Mouse (Mus musculus): Measurements from ENCODE around the gene Arhgef15. TPM values are rescaled to one million over a fixed set of nuclear protein-coding genes. Genes with fewer than 3 reads are reported as not detected.

The Arhgef15 gene
- polyA plus RNA-seq (2012; rRNA removed; ENCODE audit: low replicate concordance) = 70.7 and 114 TPM in 2 replicates

DNA sequence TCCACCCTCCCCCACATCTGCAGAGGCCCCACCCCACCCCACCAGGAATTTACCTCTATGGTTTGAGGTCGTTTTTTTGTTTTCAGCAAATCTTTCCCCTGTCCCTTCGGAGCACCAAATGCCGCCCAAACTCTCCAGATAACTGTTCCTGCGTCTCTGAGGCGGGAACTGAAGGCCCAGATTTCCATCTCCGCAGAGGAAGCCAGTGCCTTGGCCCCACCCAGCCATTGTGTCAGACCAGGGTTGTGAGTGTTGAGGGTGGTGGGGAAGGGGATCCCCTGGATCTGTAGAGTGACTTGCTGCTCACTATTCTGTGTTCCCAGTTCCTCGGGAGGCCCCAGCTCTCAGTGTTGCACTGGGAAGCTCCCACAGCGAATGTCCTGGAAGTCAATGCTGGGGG, at the start of gene Arhgef15:
TSS of gene Arhgef15 (minus strand) at position 173 of the 400 bp plus-strand sequence.

DNA sequence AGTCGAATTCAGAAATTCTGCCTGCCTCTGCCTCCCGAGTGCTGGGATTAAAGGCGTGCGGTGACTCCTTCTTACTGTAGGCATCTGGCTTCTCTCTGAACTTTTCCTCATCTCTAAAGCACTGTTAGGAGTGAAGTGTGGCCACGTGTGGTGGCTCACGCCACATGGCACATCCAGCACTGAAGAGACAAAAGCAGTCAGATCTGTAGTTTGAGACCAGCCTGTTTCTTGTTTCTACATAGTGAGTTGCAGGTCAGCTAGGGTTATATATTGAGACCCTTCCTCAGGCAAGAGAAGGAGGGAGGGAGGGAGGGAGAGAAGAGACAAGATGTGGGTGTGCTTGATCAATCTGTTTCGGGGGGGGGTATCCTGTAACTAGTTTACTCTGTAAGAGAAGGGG, 17.8 kb upstream of the Arhgef15 start, which contains the start of gene Rangrf:
TSS of gene Rangrf (minus strand) at position 101 of the 400 bp plus-strand sequence.

DNA sequence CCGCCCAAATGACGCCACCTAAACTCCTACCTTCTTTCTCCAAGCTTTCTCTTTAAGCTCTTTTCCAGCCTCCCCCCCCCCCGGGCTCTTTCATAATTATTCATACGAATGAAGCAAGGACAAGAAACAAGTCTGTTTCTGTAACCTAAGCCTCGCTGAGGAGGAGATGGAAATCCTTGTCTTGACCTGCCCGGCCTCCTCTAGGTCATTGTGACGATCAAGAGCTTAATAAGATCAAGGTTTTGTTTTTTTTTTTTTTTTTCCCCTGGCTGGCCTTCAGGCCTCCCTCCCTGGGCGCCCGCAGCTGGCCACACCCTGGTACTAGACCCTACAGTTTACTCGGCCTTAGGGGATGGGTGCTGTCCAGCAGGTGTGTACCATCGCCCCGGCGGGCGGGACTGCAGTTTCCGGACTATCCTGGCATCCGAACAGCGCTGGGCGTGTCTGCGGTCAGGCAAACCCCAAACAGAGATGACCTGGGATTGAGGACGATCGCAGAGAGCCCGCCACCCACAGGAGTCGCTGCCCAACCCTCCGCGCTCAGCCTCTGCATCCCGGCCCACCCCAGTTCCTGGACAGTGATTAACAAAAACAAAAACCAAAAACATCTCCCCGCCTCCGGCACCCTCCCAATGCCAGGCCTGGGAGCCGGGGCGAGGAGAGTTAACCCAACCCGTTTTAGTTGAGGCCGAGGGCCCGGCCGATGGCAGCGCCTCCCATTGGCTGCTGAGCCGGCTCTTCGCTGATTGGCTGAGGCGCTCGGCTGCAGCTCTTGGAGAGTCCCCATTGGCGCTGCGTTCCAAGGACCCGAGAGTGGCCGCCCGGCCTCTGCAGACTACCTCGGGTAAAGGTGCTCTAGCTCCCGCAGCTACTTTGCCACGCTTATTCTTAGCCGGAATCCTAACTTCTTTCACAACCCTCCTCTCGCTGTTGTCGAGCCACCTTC, 10.3 kb upstream of the Arhgef15 start, which contains the start of gene Slc25a35:
TSS of gene Slc25a35 (plus strand) at position 795 of the 946 bp plus-strand sequence.

DNA sequence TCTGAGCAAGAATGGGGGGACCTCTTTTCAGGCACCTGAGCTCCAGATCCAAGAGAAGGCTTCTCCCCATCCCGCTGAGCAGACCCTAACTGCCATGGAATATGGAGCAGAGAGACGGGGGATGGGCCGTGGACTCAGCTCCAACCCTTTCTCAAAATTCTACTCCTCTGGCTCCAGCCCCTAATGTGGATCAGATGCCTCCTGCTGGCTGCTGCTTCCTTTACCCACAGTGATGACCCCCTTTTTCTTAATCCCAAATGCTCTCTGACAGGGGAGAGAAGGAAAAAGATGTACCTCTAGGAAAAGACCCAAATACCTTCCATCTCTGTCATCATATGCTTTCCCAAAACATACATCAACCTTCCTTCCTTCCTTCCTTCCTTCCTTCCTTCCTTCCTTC, 30.3 kb downstream of the Arhgef15 start, which contains the start of gene Odf4:
TSS of gene Odf4 (minus strand) at position 101 of the 400 bp plus-strand sequence.

DNA sequence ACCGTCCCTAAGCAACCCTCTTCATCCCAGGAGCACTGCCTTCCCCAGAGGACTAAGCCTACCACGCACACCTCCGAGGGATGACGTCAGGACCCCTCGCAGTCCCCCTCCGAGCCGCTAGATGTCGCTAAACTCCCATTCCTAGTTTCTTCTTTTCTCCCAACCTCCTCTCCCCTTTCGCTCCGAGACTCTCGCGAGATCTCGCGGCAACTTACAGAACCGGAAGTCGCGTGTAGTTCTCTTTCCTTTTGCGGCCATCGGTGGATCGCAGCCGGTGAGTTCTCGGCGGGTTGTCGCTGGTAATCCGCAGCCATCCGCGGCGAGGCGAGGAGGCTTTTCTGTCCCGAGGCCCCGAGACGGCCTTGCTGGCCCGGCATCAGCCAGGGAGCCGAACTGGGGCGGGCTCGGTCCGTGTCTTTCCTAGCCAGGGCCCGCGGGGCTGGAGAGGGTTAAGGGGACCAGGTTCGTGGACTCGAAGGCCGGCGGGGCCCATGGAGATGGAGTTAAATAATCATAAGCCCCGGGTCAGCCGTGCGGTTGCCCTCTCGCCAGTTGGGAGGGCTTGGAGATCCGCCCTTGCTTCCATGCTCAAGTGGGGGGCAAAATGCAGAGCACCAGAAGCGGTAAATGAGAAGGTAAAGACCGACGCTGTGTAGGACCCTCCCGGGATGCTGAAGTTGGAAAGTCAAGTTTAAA, 55.8 kb downstream of the Arhgef15 start, which contains the start of gene Rpl26:
TSS of gene Rpl26 (plus strand) at position 233 of the 696 bp plus-strand sequence.

Other genes with a start within 250 kb of the Arhgef15 start
- gene Ndel1, start 85.6 kb downstream of the Arhgef15 start, polyA plus RNA-seq (2012; rRNA removed; ENCODE audit: low replicate concordance) = 84.5 and 87.3 TPM in 2 replicates
- 0.19 TPM in 1 of 2 replicates, not detected in the other for gene Rnf222, start 68.9 kb downstream of the Arhgef15 start, polyA plus RNA-seq (2012; rRNA removed; ENCODE audit: low replicate concordance)
- gene Rpl26, start 55.9 kb downstream of the Arhgef15 start, polyA plus RNA-seq (2012; rRNA removed; ENCODE audit: low replicate concordance) = 637 and 1,128 TPM in 2 replicates
- not detected in 2 replicates for gene Odf4, start 30.4 kb downstream of the Arhgef15 start, polyA plus RNA-seq (2012; rRNA removed; ENCODE audit: low replicate concordance)
- 107 and 135 TPM in 2 replicates for gene Slc25a35, start 10.7 kb upstream of the Arhgef15 start, polyA plus RNA-seq (2012; rRNA removed; ENCODE audit: low replicate concordance)
- 17.1 and 49.9 TPM in 2 replicates for gene Rangrf, start 17.7 kb upstream of the Arhgef15 start, polyA plus RNA-seq (2012; rRNA removed; ENCODE audit: low replicate concordance)
- gene Pfas, start 51.0 kb upstream of the Arhgef15 start, polyA plus RNA-seq (2012; rRNA removed; ENCODE audit: low replicate concordance) = 11.0 and 12.9 TPM in 2 replicates
- gene Ctc1, start 58.4 kb upstream of the Arhgef15 start, polyA plus RNA-seq (2012; rRNA removed; ENCODE audit: low replicate concordance) = 36.3 and 36.6 TPM in 2 replicates
- gene Aurkb, start 88.2 kb upstream of the Arhgef15 start, polyA plus RNA-seq (2012; rRNA removed; ENCODE audit: low replicate concordance) = 5.5 and 18.1 TPM in 2 replicates
- 14.9 and 32.7 TPM in 2 replicates for gene Borcs6, start 102.2 kb upstream of the Arhgef15 start, polyA plus RNA-seq (2012; rRNA removed; ENCODE audit: low replicate concordance)
- gene Tmem107, start 113.3 kb upstream of the Arhgef15 start, polyA plus RNA-seq (2012; rRNA removed; ENCODE audit: low replicate concordance) = 24.3 and 24.6 TPM in 2 replicates
- 115 and 123 TPM in 2 replicates for gene Vamp2, start 131.0 kb upstream of the Arhgef15 start, polyA plus RNA-seq (2012; rRNA removed; ENCODE audit: low replicate concordance)
- gene Per1, start 137.7 kb upstream of the Arhgef15 start, polyA plus RNA-seq (2012; rRNA removed; ENCODE audit: low replicate concordance) = 30.1 and 37.1 TPM in 2 replicates
- 0.29 and 1.0 TPM in 2 replicates for gene Hes7, start 162.9 kb upstream of the Arhgef15 start, polyA plus RNA-seq (2012; rRNA removed; ENCODE audit: low replicate concordance)
- 1.1 and 1.8 TPM in 2 replicates for gene 9130213A22Rik, start 165.1 kb upstream of the Arhgef15 start, polyA plus RNA-seq (2012; rRNA removed; ENCODE audit: low replicate concordance)
- 1.8 and 2.6 TPM in 2 replicates for gene Aloxe3, start 168.4 kb upstream of the Arhgef15 start, polyA plus RNA-seq (2012; rRNA removed; ENCODE audit: low replicate concordance)
- 0.05 and 1.6 TPM in 2 replicates for gene Alox12b, start 199.5 kb upstream of the Arhgef15 start, polyA plus RNA-seq (2012; rRNA removed; ENCODE audit: low replicate concordance)
- 0.08 TPM in 1 of 2 replicates, not detected in the other for gene Alox8, start 240.4 kb upstream of the Arhgef15 start, polyA plus RNA-seq (2012; rRNA removed; ENCODE audit: low replicate concordance)

Measured in mammary gland, adult 2 months (tissue).